Comparison of ENCODE assay signal across 12 mouse cellular contexts in genomic region chr1:170576012-170576727, GRCm38 (mm10). TPM values are rescaled to one million over a fixed set of nuclear protein-coding genes. Genes with fewer than 3 reads are reported as not detected.
DNase-seq lines count a peak whose midpoint lies in the region; ATAC-seq and TF ChIP-seq lines count a peak whose summit lies in the region.
"Had no signal": no experiment of that assay in that cellular context is flagged by ENCODE, and none has a peak within 500 bp of the region (broad histone marks: within the 10 kb centered on the region; RNA-seq: fewer than 3 reads in every experiment).

No protein-coding gene starts in this region.

- WGBS in forebrain, embryonic 10.5 days: 71% methylated on average over 6 of the region's 6 CpGs
- 63% methylated on average over 6 of the region's 6 CpGs for WGBS in forebrain, postnatal 0 days
- 43% methylated on average over 6 of the region's 6 CpGs for WGBS in neural tube, embryonic 13.5 days
- 38% methylated on average over 6 of the region's 6 CpGs for WGBS in intestine, embryonic 14.5 days

- no peak for DNase-seq in forebrain, embryonic 10.5 days (ENCODE audit: extremely low spot score, low spot score)
- DNase-seq in forebrain, postnatal 0 days: no peak
- DNase-seq in neural tube, embryonic 10.5 days (ENCODE audit: extremely low spot score, low spot score): no peak
- DNase-seq in intestine, embryonic 14.5 days (ENCODE audit: low spot score): peak; percentile 58
- no peak for DNase-seq in right cerebral cortex, postnatal 10 days (ENCODE audit: low spot score in 2 of 2)
- DNase-seq: adrenal gland, postnatal 14 days; kidney, adult 11 months had no signal

- ATAC-seq in forebrain, postnatal 0 days: no peak
- 0 out of 2 replicates have a peak, but pooled peaks have one; percentile 38 for ATAC-seq in neural tube, embryonic 13.5 days (ENCODE audit: low read depth)
- ATAC-seq in intestine, embryonic 14.5 days (replicated peaks; ENCODE audit: low FRiP score, low TSS enrichment, low read depth): peak; percentile 86
- ATAC-seq in neutrophil, adult 5-6 weeks (ENCODE audit: extremely low read depth, insufficient number of reproducible peaks, low FRiP score, poor library complexity, severe bottlenecking): peak; percentile 33; the same call in 1 of the 2 replicates
- no peak for ATAC-seq in activated CD4-positive, CD25-positive, alpha-beta regulatory T cell, adult 4 months

- no peaks in the 10 kb centered on the region for H3K27me3 ChIP-seq in forebrain, embryonic 10.5 days (ENCODE audit: poor library complexity, severe bottlenecking)
- no peaks in the 10 kb centered on the region for H3K27me3 ChIP-seq in forebrain, postnatal 0 days (ENCODE audit: insufficient read depth, low read length)
- no peaks in the 10 kb centered on the region for H3K27me3 ChIP-seq in neural tube, embryonic 13.5 days
- no peaks in the 10 kb centered on the region for H3K27me3 ChIP-seq in intestine, embryonic 14.5 days (replicated peaks; ENCODE audit: control insufficient read depth, insufficient read depth, low read length)
- H3K27me3 ChIP-seq: heart, embryonic 15.5 days had no signal

- no peak overlapping the region for H3K4me2 ChIP-seq in forebrain, postnatal 0 days (ENCODE audit: low read depth)
- no peak overlapping the region for H3K4me2 ChIP-seq in neural tube, embryonic 13.5 days
- H3K4me2 ChIP-seq in intestine, embryonic 14.5 days (ENCODE audit: low read length): 0 out of 2 replicates have a peak overlapping the region, but pooled peaks have one; percentile 8
- H3K4me2 ChIP-seq: heart, embryonic 15.5 days; liver, embryonic 11.5 days had no signal

- no peak for TF ChIP-seq CTCF in forebrain, postnatal 0 days (IDR thresholded peaks at IDR 0.05; ENCODE audit: low read depth)

- 0 out of 2 replicates have a peak overlapping the region, but pooled peaks have one; percentile 48 for H3K27ac ChIP-seq in forebrain, embryonic 10.5 days
- H3K27ac ChIP-seq in forebrain, postnatal 0 days (ENCODE audit: low read depth, low read length): no peak overlapping the region
- H3K27ac ChIP-seq in neural tube, embryonic 13.5 days (replicated peaks): no peak overlapping the region
- no peak overlapping the region for H3K27ac ChIP-seq in intestine, embryonic 14.5 days (ENCODE audit: low read depth)
- H3K27ac ChIP-seq: heart, embryonic 15.5 days had no signal

- no peaks in the 10 kb centered on the region; the same call in 1 of the 2 replicates for H3K9me3 ChIP-seq in forebrain, embryonic 10.5 days
- no peaks in the 10 kb centered on the region for H3K9me3 ChIP-seq in forebrain, postnatal 0 days (ENCODE audit: low read length)
- no peaks in the 10 kb centered on the region for H3K9me3 ChIP-seq in neural tube, embryonic 13.5 days
- H3K9me3 ChIP-seq in intestine, embryonic 14.5 days (ENCODE audit: control insufficient read depth, low read length): 0 out of 2 replicates have a peak, but pooled peaks cover 7% of the 10 kb centered on the region

- peaks cover 37% of the 10 kb centered on the region for H3K4me1 ChIP-seq in forebrain, embryonic 10.5 days
- no peaks in the 10 kb centered on the region for H3K4me1 ChIP-seq in forebrain, postnatal 0 days (ENCODE audit: insufficient read depth)
- H3K4me1 ChIP-seq in neural tube, embryonic 13.5 days (replicated peaks): peaks cover 24% of the 10 kb centered on the region
- H3K4me1 ChIP-seq in intestine, embryonic 14.5 days (replicated peaks; ENCODE audit: control insufficient read depth, insufficient read depth, low read length): peaks cover 27% of the 10 kb centered on the region

- H3K4me3 ChIP-seq in forebrain, embryonic 10.5 days: no peak overlapping the region
- H3K4me3 ChIP-seq in forebrain, postnatal 0 days (ENCODE audit: low read depth, low read length): no peak overlapping the region
- no peak overlapping the region for H3K4me3 ChIP-seq in neural tube, embryonic 13.5 days
- no peak overlapping the region for H3K4me3 ChIP-seq in intestine, embryonic 14.5 days (ENCODE audit: low read depth, low read length)
- H3K4me3 ChIP-seq: heart, embryonic 15.5 days had no signal

- no peaks in the 10 kb centered on the region; the same call in 1 of the 2 replicates for H3K36me3 ChIP-seq in forebrain, embryonic 10.5 days (replicated peaks)
- no peaks in the 10 kb centered on the region; the same call in 1 of the 2 replicates for H3K36me3 ChIP-seq in forebrain, postnatal 0 days (ENCODE audit: insufficient read depth)
- no peaks in the 10 kb centered on the region for H3K36me3 ChIP-seq in neural tube, embryonic 13.5 days
- H3K36me3 ChIP-seq in intestine, embryonic 14.5 days (ENCODE audit: control insufficient read depth, insufficient read depth, low read length): no peaks in the 10 kb centered on the region
- H3K36me3 ChIP-seq: heart, embryonic 15.5 days had no signal

- H3K9ac ChIP-seq in forebrain, postnatal 0 days: no peak overlapping the region
- no peak overlapping the region for H3K9ac ChIP-seq in neural tube, embryonic 13.5 days
- H3K9ac ChIP-seq in intestine, embryonic 14.5 days (ENCODE audit: low read length): no peak overlapping the region
- H3K9ac ChIP-seq: heart, embryonic 15.5 days had no signal

RNA-seq across cellular contexts. Expression of gene Nos1ap, which starts 13.5 kb away (rescaled TPM):
- polyA plus RNA-seq in forebrain, embryonic 10.5 days (2016; fragmentation: Nextera tagmentation; extraction: Ambion mirVana): 9.8 and 10.5 TPM in 2 replicates
- 8.0 and 12.4 TPM in 2 replicates for total RNA-seq in forebrain, postnatal 0 days (2014; rRNA removed)
- polyA plus RNA-seq in forebrain, postnatal 0 days (2015; fragmentation: Nextera tagmentation; extraction: Ambion mirVana): 8.0 and 14.8 TPM in 2 replicates
- 17.6 and 17.9 TPM in 2 replicates for polyA plus RNA-seq in neural tube, embryonic 13.5 days (2015; fragmentation: Nextera tagmentation; extraction: Ambion mirVana)
- 11.1 and 12.1 TPM in 2 replicates for polyA plus RNA-seq in intestine, embryonic 14.5 days (2014; fragmentation: Nextera tagmentation; extraction: Ambion mirVana)
- 3.3 and 4.1 TPM in 2 replicates for total RNA-seq in neutrophil, adult 5-6 weeks (2017)
- polyA plus RNA-seq in activated CD4-positive, CD25-positive, alpha-beta regulatory T cell, adult 4 months (2017; shearing (Covaris generic)): not detected

Comparison
In these comparisons a context has a peak if more than half of its experiments do, and no peak if none do; other contexts are left out.
1. ATAC-seq: peak in neural tube, embryonic 13.5 days (single experiment), intestine, embryonic 14.5 days (single experiment) and neutrophil, adult 5-6 weeks (single experiment); none in forebrain, postnatal 0 days (single experiment) and activated CD4-positive, CD25-positive, alpha-beta regulatory T cell, adult 4 months (single experiment).